11 mouse cellular contexts compared by ENCODE assay signal in genomic region chr11:95875804-95876203, GRCm38 (mm10). TPM values are rescaled to one million over a fixed set of nuclear protein-coding genes. Genes with fewer than 3 reads are reported as not detected.
DNase-seq lines count a peak whose midpoint lies in the region; TF ChIP-seq lines count a peak whose summit lies in the region.
"Had no signal": no experiment of that assay in that cellular context is flagged by ENCODE, and none has a peak within 500 bp of the region (broad histone marks: within the 10 kb centered on the region; RNA-seq: fewer than 3 reads in every experiment).

No protein-coding gene starts in this region.

- peak overlapping the region; percentile 92 for H3K4me3 ChIP-seq in testis, adult 2 months (ENCODE audit: control insufficient read depth, low read depth, low read length)
- no peak overlapping the region for H3K4me3 ChIP-seq in gastrocnemius, adult 2 months

- TF ChIP-seq CTCF in testis, adult 2 months (IDR thresholded peaks at IDR 0.05; ENCODE audit: control insufficient read depth, insufficient read depth, insufficient replicate concordance, low read depth, low read length): no peak
- no peak for TF ChIP-seq CTCF in gastrocnemius, adult 2 months (IDR thresholded peaks at IDR 0.05)

- peak; percentile 2 for DNase-seq in adrenal gland, postnatal 25 days
- no peak for DNase-seq in adrenal gland, adult 18-20 months (ENCODE audit: low spot score in 2 of 2)
- no peak for DNase-seq in testis, postnatal 10 days (ENCODE audit: low spot score)
- DNase-seq in induced T-regulatory cell, adult 2 months (ENCODE audit: low read depth): peak; percentile 53
- DNase-seq in thymus, postnatal 4 days: peak; percentile 50
- DNase-seq in layer of hippocampus, postnatal 36 days: no peak
- DNase-seq in gastrocnemius, adult 2 months: no peak

- no peaks in the 10 kb centered on the region; the same call in none of the 2 replicates for H3K4me1 ChIP-seq in testis, adult 2 months (ENCODE audit: control insufficient read depth, insufficient read depth, low read length)

- peak overlapping the region; percentile 91 for H3K27ac ChIP-seq in testis, adult 2 months (ENCODE audit: control insufficient read depth, insufficient read depth, low read depth, low read length)
- H3K27ac ChIP-seq in gastrocnemius, adult 2 months: no peak overlapping the region

- TF ChIP-seq POLR2A in testis, adult 2 months (IDR thresholded peaks at IDR 0.05; ENCODE audit: control insufficient read depth, low read depth, low read length): peak; percentile 48; the same call in 1 of the 2 replicates

- intact Hi-C loops in gastrocnemius, adult 2 months (cut with DNase I): loop anchor here (5.0 kb wide), 1 partner anchor 251 kb away; no protein-coding TSS in a partner anchor

- no peaks in the 10 kb centered on the region for H3K36me3 ChIP-seq in testis, adult 2 months (ENCODE audit: control insufficient read depth, insufficient read depth, low read length)

- H3K27me3 ChIP-seq in testis, adult 2 months (ENCODE audit: control insufficient read depth, insufficient read depth, low read length): no peaks in the 10 kb centered on the region
- H3K27me3 ChIP-seq: Patski had no signal

RNA-seq across cellular contexts. Expression of gene Abi3, which starts 33.5 kb away (rescaled TPM):
- total RNA-seq in adrenal gland, postnatal 25 days (2021): 15.2 and 16.7 TPM in 2 replicates
- total RNA-seq in adrenal gland, adult 18-20 months (2021): 10 to 100 TPM; 13.9 to 15.4 TPM
- polyA plus RNA-seq in testis, adult 2 months (2012; rRNA removed): 0.58 and 0.93 TPM in 2 replicates
- total RNA-seq in layer of hippocampus, postnatal 36 days (2021): 1 to 10 TPM; 6.2 to 6.4 TPM
- 1 to 10 TPM; 2.2 to 3.0 TPM for total RNA-seq in gastrocnemius, adult 2 months (2021)
- polyA plus RNA-seq: Patski had no signal

RNA-seq across cellular contexts. Expression of gene Gngt2, which starts 38.8 kb away (rescaled TPM):
- total RNA-seq in adrenal gland, postnatal 25 days (2021): 16.2 and 20.1 TPM in 2 replicates
- 10 to 100 TPM; 23.9 to 29.2 TPM for total RNA-seq in adrenal gland, adult 18-20 months (2021)
- polyA plus RNA-seq in testis, adult 2 months (2012; rRNA removed): 0.41 and 0.49 TPM in 2 replicates
- 1 to 10 TPM; 3.1 to 4.7 TPM for total RNA-seq in layer of hippocampus, postnatal 36 days (2021)
- 1 to 10 TPM; 2.6 to 7.6 TPM for total RNA-seq in gastrocnemius, adult 2 months (2021)
- polyA plus RNA-seq: Patski had no signal

RNA-seq across cellular contexts. Expression of gene B4galnt2, which starts 38.9 kb away (rescaled TPM):
- total RNA-seq in adrenal gland, postnatal 25 days (2021): not detected in 2 replicates
- total RNA-seq in adrenal gland, adult 18-20 months (2021): not detected
- 0.35 and 0.77 TPM in 2 replicates for polyA plus RNA-seq in testis, adult 2 months (2012; rRNA removed)
- total RNA-seq in layer of hippocampus, postnatal 36 days (2021): not detected
- total RNA-seq in gastrocnemius, adult 2 months (2021): not detected
- polyA plus RNA-seq: embryonic facial prominence, embryonic 11.5 days; spleen, adult 2 months had no signal

RNA-seq across cellular contexts. Expression of gene Phospho1, which starts 51.5 kb away (rescaled TPM):
- 133 and 225 TPM in 2 replicates for total RNA-seq in adrenal gland, postnatal 25 days (2021)
- total RNA-seq in adrenal gland, adult 18-20 months (2021): 100 to 1,000 TPM; 202 to 415 TPM
- polyA plus RNA-seq in testis, adult 2 months (2012; rRNA removed): 371 and 441 TPM in 2 replicates
- 10 to 100 TPM; 55.8 to 62.3 TPM for total RNA-seq in layer of hippocampus, postnatal 36 days (2021)
- total RNA-seq in gastrocnemius, adult 2 months (2021): 100 to 1,000 TPM; 274 to 394 TPM
- polyA plus RNA-seq: embryonic facial prominence, embryonic 11.5 days had no signal

Comparison
In these comparisons a context has a peak if more than half of its experiments do, and no peak if none do; other contexts are left out.
1. DNase-seq: peak in adrenal gland, postnatal 25 days (single experiment), induced T-regulatory cell, adult 2 months (single experiment) and thymus, postnatal 4 days (single experiment); none in adrenal gland, adult 18-20 months (0 of 2), testis, postnatal 10 days (single experiment), layer of hippocampus, postnatal 36 days (0 of 2) and gastrocnemius, adult 2 months (single experiment).